Mouse (Mus musculus): Measurements from ENCODE around the gene Zbtb20. TPM values are rescaled to one million over a fixed set of nuclear protein-coding genes. Genes with fewer than 3 reads are reported as not detected.

Zbtb20 gene
- polyA plus RNA-seq, 1 experiment from 2014 or later, result 18.4 TPM

DNA sequence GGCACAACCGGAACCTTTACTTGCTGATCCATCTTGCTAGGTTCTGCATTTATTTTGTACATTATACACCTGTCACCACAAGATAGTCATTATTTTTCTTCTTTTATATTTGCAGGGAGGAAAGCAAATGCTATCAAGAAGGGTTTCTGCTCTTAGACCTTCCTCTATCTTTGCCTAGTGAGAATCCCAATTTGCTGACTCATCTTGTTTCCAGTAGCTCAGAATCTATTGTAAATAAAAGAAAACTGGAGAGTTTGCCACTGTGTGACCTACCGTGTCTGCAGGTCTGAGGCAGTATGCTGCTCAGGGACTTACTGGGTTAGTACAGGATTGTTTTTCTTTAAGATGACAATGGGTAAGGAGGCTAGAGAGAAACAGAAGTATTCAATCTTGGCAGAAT is 812.3 kb downstream of the Zbtb20 start:
- H3K27ac ChIP-seq (ENCODE audit: low read length), result no peak overlapping the region
- H3K4me2 ChIP-seq (ENCODE audit: low read depth, low read length), result no peak overlapping the region
- no peaks in the 10 kb centered on the region for H3K27me3 ChIP-seq (replicated peaks; ENCODE audit: control insufficient read depth, insufficient read depth, low read length)
- no peaks in the 10 kb centered on the region for H3K36me3 ChIP-seq (ENCODE audit: control insufficient read depth, insufficient read depth, low read length)
- WGBS, result 77% methylated on average over 2 of the region's 2 CpGs
- H3K9me3 ChIP-seq (ENCODE audit: control insufficient read depth, low read length), result no peaks in the 10 kb centered on the region
- no peak for ATAC-seq
- no peak overlapping the region for H3K4me3 ChIP-seq (ENCODE audit: low read length)
- H3K4me1 ChIP-seq (ENCODE audit: control insufficient read depth, insufficient read depth, low read length), result no peaks in the 10 kb centered on the region
- no peak overlapping the region for H3K9ac ChIP-seq (ENCODE audit: low read depth, low read length)

DNA sequence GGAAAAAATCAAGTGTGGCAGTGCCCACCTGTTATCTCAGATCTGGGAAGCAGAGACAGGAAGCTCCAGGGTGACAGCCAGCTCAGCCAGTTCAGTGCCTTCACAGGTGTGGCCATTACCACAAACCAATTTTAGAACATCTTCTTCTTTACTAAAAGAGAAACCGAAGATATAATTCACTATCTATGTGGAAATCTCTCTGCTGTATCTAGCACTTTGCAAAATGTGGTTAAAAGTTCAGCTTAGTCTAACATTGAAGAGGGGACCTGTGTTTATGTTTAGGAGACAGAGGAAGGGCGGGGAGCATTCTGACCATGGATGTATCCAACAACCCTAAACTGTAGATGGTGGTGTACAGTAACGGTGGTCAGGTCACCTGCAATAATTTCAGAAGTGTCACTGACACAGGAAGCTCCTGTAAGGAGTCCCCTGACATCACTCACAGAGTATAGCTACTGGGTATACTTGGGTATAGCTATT is 814.6 kb downstream of the Zbtb20 start:
- no peaks in the 10 kb centered on the region for H3K27me3 ChIP-seq (replicated peaks; ENCODE audit: control insufficient read depth, insufficient read depth, low read length)
- no peak overlapping the region for H3K9ac ChIP-seq (ENCODE audit: low read depth, low read length)
- H3K9me3 ChIP-seq (ENCODE audit: control insufficient read depth, low read length), result no peaks in the 10 kb centered on the region
- WGBS, result 92% methylated on average over 3 of the region's 3 CpGs
- ATAC-seq, result no peak
- no peak overlapping the region for H3K4me2 ChIP-seq (ENCODE audit: low read depth, low read length)
- no peak overlapping the region for H3K27ac ChIP-seq (ENCODE audit: low read length)
- H3K36me3 ChIP-seq (ENCODE audit: control insufficient read depth, insufficient read depth, low read length), result no peaks in the 10 kb centered on the region
- H3K4me3 ChIP-seq (ENCODE audit: low read length), result no peak overlapping the region
- no peaks in the 10 kb centered on the region for H3K4me1 ChIP-seq (ENCODE audit: control insufficient read depth, insufficient read depth, low read length)

DNA sequence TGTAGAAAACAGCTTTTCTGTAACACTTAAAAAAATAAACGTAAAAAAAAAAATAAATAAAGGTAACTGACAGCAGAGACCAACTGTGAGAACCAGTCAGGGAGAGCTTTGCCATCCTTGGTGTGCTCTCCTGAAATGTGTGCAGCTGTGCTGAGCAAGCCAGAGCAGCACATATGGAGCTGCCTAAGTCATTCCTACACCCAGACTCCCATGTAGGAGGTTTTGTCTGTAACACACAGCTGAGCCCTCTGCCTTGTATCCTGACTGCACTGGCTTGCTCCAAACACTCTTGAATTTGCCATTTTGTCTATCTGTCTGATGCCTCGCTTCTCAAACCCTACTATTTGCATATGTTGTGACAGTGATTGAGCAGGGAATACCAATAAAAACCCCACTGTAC is 815.2 kb downstream of the Zbtb20 start:
- no peak for ATAC-seq
- H3K4me1 ChIP-seq (ENCODE audit: control insufficient read depth, insufficient read depth, low read length), result no peaks in the 10 kb centered on the region
- H3K27me3 ChIP-seq (replicated peaks; ENCODE audit: control insufficient read depth, insufficient read depth, low read length), result no peaks in the 10 kb centered on the region
- no peaks in the 10 kb centered on the region for H3K9me3 ChIP-seq (ENCODE audit: control insufficient read depth, low read length)
- H3K27ac ChIP-seq (ENCODE audit: low read length), result no peak overlapping the region
- H3K9ac ChIP-seq (ENCODE audit: low read depth, low read length), result no peak overlapping the region
- H3K36me3 ChIP-seq (ENCODE audit: control insufficient read depth, insufficient read depth, low read length), result no peaks in the 10 kb centered on the region
- 76% methylated on average over 2 of the region's 2 CpGs for WGBS
- no peak overlapping the region for H3K4me2 ChIP-seq (ENCODE audit: low read depth, low read length)
- H3K4me3 ChIP-seq (ENCODE audit: low read length), result no peak overlapping the region

DNA sequence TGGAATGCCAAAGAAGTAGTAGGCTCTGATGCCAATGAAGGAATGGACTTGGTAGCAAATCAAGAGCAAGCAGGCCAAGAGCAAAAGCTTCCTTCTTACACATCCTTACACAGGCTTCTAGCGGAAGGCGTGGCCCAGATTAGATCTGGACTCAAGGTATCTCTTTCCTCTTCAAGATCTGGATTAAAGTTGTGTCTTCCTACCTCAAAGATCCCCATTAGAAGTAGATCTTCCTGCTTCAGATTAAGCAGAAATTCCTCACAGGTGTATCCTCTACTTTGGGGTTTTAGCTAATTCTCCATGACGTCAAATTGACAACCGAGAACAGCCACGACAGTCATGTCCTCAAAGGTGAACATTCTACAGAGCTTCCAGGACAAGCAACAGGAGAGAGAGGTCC is 816.1 kb downstream of the Zbtb20 start:
- H3K9ac ChIP-seq (ENCODE audit: low read depth, low read length), result no peak overlapping the region
- no peaks in the 10 kb centered on the region for H3K27me3 ChIP-seq (replicated peaks; ENCODE audit: control insufficient read depth, insufficient read depth, low read length)
- no peak for ATAC-seq
- H3K36me3 ChIP-seq (ENCODE audit: control insufficient read depth, insufficient read depth, low read length), result no peaks in the 10 kb centered on the region
- no peak overlapping the region for H3K4me2 ChIP-seq (ENCODE audit: low read depth, low read length)
- 94% methylated on average over 5 of the region's 5 CpGs for WGBS
- H3K4me3 ChIP-seq (ENCODE audit: low read length), result no peak overlapping the region
- no peaks in the 10 kb centered on the region for H3K9me3 ChIP-seq (ENCODE audit: control insufficient read depth, low read length)
- no peak overlapping the region for H3K27ac ChIP-seq (ENCODE audit: low read length)
- no peaks in the 10 kb centered on the region for H3K4me1 ChIP-seq (ENCODE audit: control insufficient read depth, insufficient read depth, low read length)

MicroRNA genes within 50 kb of the gene (microRNA counts, 519-probe panel; counts per million panel counts)
- 35.7 counts per million for microRNA mmu-miR-568

Small RNA genes lying within 50 kb of the gene (microRNA-seq; reads per million reads assigned to microRNA genes)
- gene Mir568, result not detected

All from intestine, embryonic 16.5 days (tissue).